ENCODE assay signal across 9 mouse cellular contexts in genomic region chr17:70308364-70309231, GRCm38 (mm10).
DNase-seq lines count a peak whose midpoint lies in the region; ATAC-seq and TF ChIP-seq lines count a peak whose summit lies in the region.
"Had no signal": no experiment of that assay in that cellular context is flagged by ENCODE, and none has a peak within 500 bp of the region (broad histone marks: within the 10 kb centered on the region; RNA-seq: fewer than 3 reads in every experiment).

No protein-coding gene starts in this region.

- TF ChIP-seq CTCF in hindbrain, postnatal 0 days (IDR thresholded peaks at IDR 0.05; ENCODE audit: low read depth): no peak
- TF ChIP-seq CTCF in olfactory bulb, adult 2 months (IDR thresholded peaks at IDR 0.05; ENCODE audit: insufficient read depth, low read depth, low read length): no peak

- H3K9ac ChIP-seq in embryonic facial prominence, embryonic 12.5 days: no peak overlapping the region
- H3K9ac ChIP-seq in hindbrain, postnatal 0 days (replicated peaks; ENCODE audit: low read length): no peak overlapping the region

- no peak overlapping the region for H3K27ac ChIP-seq in embryonic facial prominence, embryonic 12.5 days
- peak overlapping the region; percentile 15; the same call in 1 of the 2 replicates for H3K27ac ChIP-seq in hindbrain, postnatal 0 days
- H3K27ac ChIP-seq in olfactory bulb, adult 2 months (ENCODE audit: insufficient read depth, low read depth, low read length): peak overlapping the region; percentile 11; the same call in 1 of the 2 replicates

- no peaks in the 10 kb centered on the region for H3K27me3 ChIP-seq in embryonic facial prominence, embryonic 12.5 days
- H3K27me3 ChIP-seq in hindbrain, postnatal 0 days (ENCODE audit: insufficient read depth, low read length): no peaks in the 10 kb centered on the region

- no peak overlapping the region for H3K4me3 ChIP-seq in embryonic facial prominence, embryonic 12.5 days
- no peak overlapping the region for H3K4me3 ChIP-seq in hindbrain, postnatal 0 days (ENCODE audit: low read length)
- no peak overlapping the region for H3K4me3 ChIP-seq in olfactory bulb, adult 2 months (ENCODE audit: insufficient read depth, low read depth, low read length)

- peak; percentile 47; the same call in 1 of the 2 replicates for ATAC-seq in embryonic facial prominence, embryonic 12.5 days (ENCODE audit: insufficient number of reproducible peaks, insufficient read depth, low FRiP score, low TSS enrichment)
- peak; percentile 73; the same call in 1 of the 2 replicates for ATAC-seq in hindbrain, postnatal 0 days
- no peak for ATAC-seq in activated CD4-positive, CD25-positive, alpha-beta regulatory T cell, adult 4 months

- H3K4me2 ChIP-seq in embryonic facial prominence, embryonic 12.5 days (replicated peaks): no peak overlapping the region
- H3K4me2 ChIP-seq in hindbrain, postnatal 0 days (ENCODE audit: low read depth, low read length): no peak overlapping the region

- no peaks in the 10 kb centered on the region for H3K4me1 ChIP-seq in embryonic facial prominence, embryonic 12.5 days
- no peaks in the 10 kb centered on the region for H3K4me1 ChIP-seq in hindbrain, postnatal 0 days (ENCODE audit: insufficient read depth, low read length)
- peaks cover 13% of the 10 kb centered on the region for H3K4me1 ChIP-seq in olfactory bulb, adult 2 months (ENCODE audit: control insufficient read depth, insufficient read depth, low read length)

- H3K36me3 ChIP-seq in embryonic facial prominence, embryonic 12.5 days: no peaks in the 10 kb centered on the region
- no peaks in the 10 kb centered on the region for H3K36me3 ChIP-seq in hindbrain, postnatal 0 days (ENCODE audit: insufficient read depth, low read length)

- 62% methylated on average over 22 of the region's 22 CpGs for WGBS in embryonic facial prominence, embryonic 12.5 days
- WGBS in hindbrain, postnatal 0 days: 69% methylated on average over 22 of the region's 22 CpGs
- WGBS in olfactory bulb, adult 2 months: 58% methylated on average over 22 of the region's 22 CpGs

- no peak for TF ChIP-seq POLR2A in olfactory bulb, adult 2 months (IDR thresholded peaks at IDR 0.05; ENCODE audit: insufficient read depth, low read depth, low read length)

- no peaks in the 10 kb centered on the region for H3K9me3 ChIP-seq in embryonic facial prominence, embryonic 12.5 days
- no peaks in the 10 kb centered on the region for H3K9me3 ChIP-seq in hindbrain, postnatal 0 days (ENCODE audit: low read length)

- peak; percentile 42 to 57 for DNase-seq in frontal cortex, adult 2 months (ENCODE audit: extremely low spot score in 1 of 2, low spot score in 1 of 2)
- DNase-seq in frontal cortex, postnatal 14 days (ENCODE audit: low spot score in 2 of 2): no peak
- DNase-seq in hindbrain, postnatal 0 days (ENCODE audit: low spot score): no peak
- DNase-seq in spleen, postnatal 36 days (ENCODE audit: low spot score in 2 of 2): no peak
- DNase-seq in heart, adult 18-20 months: no peak
- DNase-seq: lung, adult 18-20 months had no signal

Comparison
In these comparisons a context has a peak if more than half of its experiments do, and no peak if none do; other contexts are left out.
1. DNase-seq: peak in frontal cortex, adult 2 months (2 of 2); none in frontal cortex, postnatal 14 days (0 of 2), hindbrain, postnatal 0 days (single experiment), spleen, postnatal 36 days (0 of 2) and heart, adult 18-20 months (0 of 2).